Mouse (Mus musculus) midbrain, embryonic 14.5 days (tissue): ENCODE measurements around the gene Nfu1. TPM values are rescaled to one million over a fixed set of nuclear protein-coding genes. Genes with fewer than 3 reads are reported as not detected.

ENCODE experiments used
- ATAC-seq: fragments of 200-750 bp; cut with Nextera tagmentation; 2 replicates; pipeline ENCODE4 v1.8.0; 2017; ENCODE audit warnings: moderate number of reproducible peaks, moderate library complexity; ENCODE audit not compliant: low FRiP score, low TSS enrichment
- DNase-seq: peaks from one replicate; pipeline ENCODE4 v3.0.0-alpha.2; 2015
- H3K27ac ChIP-seq: fragments of 300-500 bp; sonication (generic); replicated peaks from 2 replicates; pipeline ENCODE4 v1.5.1; 2014; ENCODE audit warnings: mild to moderate bottlenecking, low read depth, low read length, moderate library complexity
- H3K27me3 ChIP-seq: fragments of 300-500 bp; sonication (generic); 2 replicates; pipeline ENCODE4 v1.6.1; 2014; ENCODE audit warnings: low read length, control low read depth, mixed read lengths; ENCODE audit not compliant: control insufficient read depth, insufficient read depth
- H3K36me3 ChIP-seq: fragments of 300-500 bp; sonication (generic); 2 replicates; pipeline ENCODE4 v1.6.1; 2014; ENCODE audit warnings: low read length, control low read depth; ENCODE audit not compliant: control insufficient read depth, insufficient read depth
- H3K4me1 ChIP-seq: fragments of 300-500 bp; sonication (generic); 2 replicates; pipeline ENCODE4 v1.6.1; 2014; ENCODE audit warnings: mild to moderate bottlenecking, antibody characterized with exemption, low read length, control low read depth; ENCODE audit not compliant: control insufficient read depth, insufficient read depth
- H3K4me2 ChIP-seq: fragments of 300-500 bp; sonication (generic); 2 replicates; pipeline ENCODE4 v1.6.1; 2014; ENCODE audit warnings: mild to moderate bottlenecking, low read length, moderate library complexity
- H3K4me3 ChIP-seq: fragments of 300-500 bp; sonication (generic); replicated peaks from 2 replicates; pipeline ENCODE4 v1.5.1; 2014; ENCODE audit warnings: low read depth, low read length
- H3K9ac ChIP-seq: fragments of 300-500 bp; sonication (generic); replicated peaks from 2 replicates; pipeline ENCODE4 v1.6.1; 2014; ENCODE audit warnings: mild to moderate bottlenecking, low read length, moderate library complexity
- H3K9me3 ChIP-seq: fragments of 300-500 bp; sonication (generic); 2 replicates; pipeline ENCODE4 v1.6.1; 2016; ENCODE audit warnings: low read length, control low read depth, mixed read lengths; ENCODE audit not compliant: control insufficient read depth
- WGBS: fragments of 180-500 bp; shearing (Covaris S2); extraction: QIAGEN DNeasy Blood & Tissue Kit; methylation state at CpG from one replicate; pipeline ENCODE4 v1.1.7; 2014; 5-methylcytosine and 5-hydroxymethylcytosine counted together
- polyA plus RNA-seq: library from polyadenylated mRNA; unstranded; fragments of >200 nt; fragmentation: Nextera tagmentation; extraction: Ambion mirVana; gene quantifications from 2 replicates; pipeline ENCODE4 v1.2.1, GENCODE M21; 2014

The Nfu1 gene
- polyA plus RNA-seq, 1 experiment from 2014 or later = 130 TPM

DNA sequence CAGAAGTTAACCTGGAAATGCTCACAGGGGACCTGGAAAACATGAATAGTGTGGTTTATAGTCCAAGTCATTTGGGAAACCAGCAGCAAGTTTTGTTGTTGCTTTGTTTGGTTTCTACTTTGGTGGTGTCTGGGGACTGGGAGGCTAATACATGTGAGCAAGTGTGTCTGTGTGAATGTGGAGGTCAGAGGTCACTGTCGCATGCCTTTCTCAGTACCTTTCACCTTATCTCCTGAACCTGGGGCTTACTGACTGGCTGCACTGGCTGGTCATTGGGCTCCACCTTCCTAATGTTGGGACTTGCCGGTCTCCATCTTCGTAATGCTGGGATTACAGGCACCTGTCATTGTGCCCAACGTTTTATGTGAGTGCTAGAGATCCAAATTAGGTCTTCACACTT lies 61.6 kb downstream of the Nfu1 start:
- Histone ChIP-seq H3K36me3 (peaks cover 84% of the 10 kb centered on the region), H3K4me1 (no peaks in the 10 kb centered on the region)
- 94% methylated on average over 4 of the region's 4 CpGs for WGBS

DNA sequence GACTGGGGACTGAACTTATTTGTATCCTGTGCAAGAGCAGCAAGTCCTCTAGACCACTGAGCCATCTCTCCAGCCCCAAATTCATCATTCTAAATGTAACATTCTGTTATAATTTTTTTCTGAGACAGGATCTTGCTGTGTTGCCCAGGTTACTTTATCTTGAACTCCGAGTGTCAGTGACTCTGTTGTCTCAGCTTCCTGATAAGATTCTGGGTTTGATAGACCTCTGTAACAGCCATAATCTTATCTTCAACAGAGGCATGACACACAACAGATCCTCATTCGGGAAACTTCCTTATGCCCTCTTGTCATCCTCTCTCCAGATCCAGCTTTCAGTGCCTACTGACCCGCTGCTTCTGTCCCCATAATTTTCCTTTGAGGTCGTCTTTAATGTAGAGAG lies 63.7 kb downstream of the Nfu1 start:
- no peak overlapping the region for H3K4me3 ChIP-seq
- no peaks in the 10 kb centered on the region for H3K4me1 ChIP-seq
- H3K9ac ChIP-seq = no peak overlapping the region
- H3K27me3 ChIP-seq = no peaks in the 10 kb centered on the region
- H3K27ac ChIP-seq = no peak overlapping the region
- H3K4me2 ChIP-seq = no peak overlapping the region
- H3K9me3 ChIP-seq = no peaks in the 10 kb centered on the region
- peaks cover 81% of the 10 kb centered on the region for H3K36me3 ChIP-seq
- DNase-seq (no peak), ATAC-seq (no peak)
- 96% methylated on average over 4 of the region's 4 CpGs for WGBS

More for the DNA sequence above, 61.6 kb downstream of the Nfu1 start:
- no peak overlapping the region for H3K4me2 ChIP-seq
- H3K9ac ChIP-seq = no peak overlapping the region
- ATAC-seq (no peak), DNase-seq (no peak)
- no peak overlapping the region for H3K27ac ChIP-seq
- no peak overlapping the region for H3K4me3 ChIP-seq
- H3K27me3 ChIP-seq = no peaks in the 10 kb centered on the region
- no peaks in the 10 kb centered on the region for H3K9me3 ChIP-seq

DNA sequence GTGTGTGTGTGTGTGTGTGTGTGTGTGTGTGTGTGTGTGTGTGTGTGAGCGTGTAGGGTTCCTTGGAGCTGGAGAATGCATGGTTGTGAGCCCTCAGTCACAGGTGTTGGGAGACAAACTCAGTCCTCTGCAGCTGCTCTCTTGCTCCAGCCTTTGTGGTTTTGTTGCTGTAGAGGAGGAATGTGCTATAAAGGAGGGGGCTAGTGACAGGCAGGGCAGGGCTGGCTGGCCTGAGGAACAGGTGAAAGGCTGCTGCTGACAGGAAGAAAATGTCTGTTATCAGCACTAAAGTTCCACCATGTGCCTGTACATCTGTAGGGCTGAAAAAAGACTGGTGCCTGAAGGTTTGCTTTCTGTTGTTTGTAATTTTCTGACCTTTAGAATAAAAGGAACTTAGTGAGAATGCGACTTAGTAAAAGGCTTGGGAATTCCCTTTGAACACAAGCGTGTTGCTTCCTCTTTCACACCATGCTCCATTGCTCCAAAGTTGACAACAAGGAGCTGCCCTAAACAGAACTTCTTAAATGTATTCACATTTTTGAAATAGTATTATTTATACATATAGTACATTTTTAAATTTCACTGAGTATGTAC lies 66.2 kb downstream of the Nfu1 start:
- no peaks in the 10 kb centered on the region for H3K27me3 ChIP-seq
- H3K4me1 ChIP-seq = no peaks in the 10 kb centered on the region
- ATAC-seq = no peak
- H3K4me2 ChIP-seq = no peak overlapping the region
- DNase-seq = no peak
- no peak overlapping the region for H3K4me3 ChIP-seq
- H3K9ac ChIP-seq = no peak overlapping the region
- H3K9me3 ChIP-seq = no peaks in the 10 kb centered on the region
- no peak overlapping the region for H3K27ac ChIP-seq
- peaks cover 75% of the 10 kb centered on the region for H3K36me3 ChIP-seq
- WGBS = 84% methylated on average over 3 of the region's 3 CpGs

Other genes with a start within 250 kb of the Nfu1 start
- 2.8 and 5.6 TPM in 2 replicates for gene Anxa4, start 215.7 kb upstream of the Nfu1 start, polyA plus RNA-seq
- gene Aak1, start 159.7 kb upstream of the Nfu1 start, polyA plus RNA-seq = 41.9 and 43.9 TPM in 2 replicates
- 27.3 and 27.8 TPM in 2 replicates for gene Gfpt1, start 33.6 kb downstream of the Nfu1 start, polyA plus RNA-seq
- 0.23 TPM in 1 of 2 replicates, not detected in the other for gene D6Ertd527e, start 95.5 kb downstream of the Nfu1 start, polyA plus RNA-seq